Mouse (Mus musculus) right cerebral cortex, adult 18-20 months (tissue): ENCODE measurements around the gene Clpsl2.

Experiments used
- DNase-seq: peaks from one replicate; pipeline ENCODE4 v3.0.0; 2022; ENCODE audit warnings: mixed read lengths

The Clpsl2 gene

DNA sequence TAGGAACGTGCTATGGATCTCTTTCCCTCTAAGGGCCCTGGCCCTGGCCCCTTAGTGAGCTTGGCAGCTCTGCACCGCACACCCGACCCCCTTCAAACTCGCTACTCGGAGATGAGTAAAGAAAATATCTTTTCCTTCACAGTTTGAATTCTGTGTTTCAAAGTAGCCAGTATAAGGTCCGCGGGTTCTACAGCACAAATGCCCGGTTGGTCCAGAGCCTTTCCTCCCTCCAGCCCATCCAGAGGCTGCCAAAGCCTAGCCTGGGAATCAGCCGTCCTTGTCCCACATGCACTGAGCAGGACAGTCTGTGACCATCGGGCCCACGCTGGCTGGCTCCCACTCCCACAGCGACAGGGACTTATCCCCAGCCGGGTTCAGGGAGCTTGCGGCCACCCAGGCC is at the start of gene Clpsl2:
Gene Clpsl2, plus strand, starts transcription at position 301 of the 400 bp plus-strand sequence.
- no peak for DNase-seq

GRCm38 (mm10) chr17:28500465-28500864 is 48.7 kb upstream of the Clpsl2 start:
- DNase-seq = no peak

DNA sequence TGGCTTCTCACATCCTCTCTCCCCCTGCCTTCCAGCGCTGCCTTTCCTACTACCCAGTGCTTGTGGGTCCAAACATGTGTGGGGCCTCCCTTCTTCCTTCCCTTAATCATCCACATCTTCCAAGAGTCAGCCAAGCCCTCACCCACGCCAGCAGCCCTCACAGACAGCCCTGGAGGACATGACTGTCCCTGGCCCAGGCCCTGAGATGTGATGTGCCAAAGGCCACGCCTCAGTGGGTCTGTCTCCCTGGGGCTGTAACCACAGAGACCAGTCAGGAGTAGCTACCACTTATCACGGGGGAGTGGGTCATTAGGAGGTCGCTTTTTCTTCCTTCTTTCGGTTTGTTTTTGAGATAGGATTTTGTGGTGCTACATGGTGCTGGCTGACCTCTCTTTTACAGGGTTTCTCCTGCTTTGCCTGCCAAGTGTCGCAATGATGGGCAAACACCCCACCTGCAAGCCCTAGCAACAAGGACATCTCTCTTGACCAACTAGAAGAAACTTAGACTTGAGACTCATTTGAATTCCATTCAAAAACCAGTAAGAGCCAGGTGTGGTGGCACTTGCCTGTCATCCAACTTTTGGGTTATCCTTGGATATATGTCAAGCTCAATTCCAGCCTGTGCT is 46.9 kb upstream of the Clpsl2 start:
- DNase-seq = no peak

DNA sequence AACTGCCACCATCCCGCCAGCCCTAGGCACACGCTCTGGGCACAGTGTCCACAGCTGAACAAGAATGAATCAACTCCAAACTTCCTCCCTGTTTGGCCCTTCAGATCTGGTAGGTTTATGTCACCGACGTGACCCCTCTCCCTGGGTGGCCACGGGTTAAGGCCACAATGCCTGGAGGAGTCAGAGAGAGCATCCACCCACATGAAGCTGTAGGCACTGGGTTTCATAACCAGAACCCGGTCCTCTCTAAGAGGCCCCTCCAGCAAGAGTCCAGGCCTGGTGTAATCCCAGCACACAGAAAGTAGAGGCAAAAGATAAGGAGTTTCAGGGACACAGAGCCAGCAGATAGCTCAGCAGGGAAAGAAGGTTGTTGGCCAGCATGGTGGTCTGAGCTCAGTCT is 45.0 kb upstream of the Clpsl2 start:
- DNase-seq = no peak

- DNase-seq = no peak
These were observed 43.6 kb upstream of the Clpsl2 start for GRCm38 (mm10) chr17:28505591-28505990.

GRCm38 (mm10) chr17:28506895-28507294 is 42.3 kb upstream of the Clpsl2 start:
- no peak for DNase-seq

DNA sequence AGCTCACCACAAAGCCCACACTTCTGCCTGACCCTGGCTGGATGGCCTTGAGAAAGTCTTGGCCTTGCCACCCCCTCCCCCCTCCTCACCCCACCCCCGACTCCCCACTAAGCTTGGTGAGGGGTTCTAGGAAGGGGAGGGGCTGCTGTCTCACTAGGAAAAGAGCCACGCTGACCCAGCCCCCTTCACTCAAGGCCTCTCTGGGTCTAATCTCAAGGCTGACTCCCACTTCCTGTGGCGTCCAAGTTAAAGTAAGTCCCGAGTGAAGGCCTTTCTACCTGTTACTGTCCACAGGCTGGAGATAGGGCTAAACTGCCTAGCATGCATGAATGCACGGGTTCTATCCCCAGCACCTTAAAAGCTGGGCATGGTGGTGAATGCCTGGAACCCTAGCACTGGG is 41.7 kb upstream of the Clpsl2 start:
- no peak for DNase-seq

DNA sequence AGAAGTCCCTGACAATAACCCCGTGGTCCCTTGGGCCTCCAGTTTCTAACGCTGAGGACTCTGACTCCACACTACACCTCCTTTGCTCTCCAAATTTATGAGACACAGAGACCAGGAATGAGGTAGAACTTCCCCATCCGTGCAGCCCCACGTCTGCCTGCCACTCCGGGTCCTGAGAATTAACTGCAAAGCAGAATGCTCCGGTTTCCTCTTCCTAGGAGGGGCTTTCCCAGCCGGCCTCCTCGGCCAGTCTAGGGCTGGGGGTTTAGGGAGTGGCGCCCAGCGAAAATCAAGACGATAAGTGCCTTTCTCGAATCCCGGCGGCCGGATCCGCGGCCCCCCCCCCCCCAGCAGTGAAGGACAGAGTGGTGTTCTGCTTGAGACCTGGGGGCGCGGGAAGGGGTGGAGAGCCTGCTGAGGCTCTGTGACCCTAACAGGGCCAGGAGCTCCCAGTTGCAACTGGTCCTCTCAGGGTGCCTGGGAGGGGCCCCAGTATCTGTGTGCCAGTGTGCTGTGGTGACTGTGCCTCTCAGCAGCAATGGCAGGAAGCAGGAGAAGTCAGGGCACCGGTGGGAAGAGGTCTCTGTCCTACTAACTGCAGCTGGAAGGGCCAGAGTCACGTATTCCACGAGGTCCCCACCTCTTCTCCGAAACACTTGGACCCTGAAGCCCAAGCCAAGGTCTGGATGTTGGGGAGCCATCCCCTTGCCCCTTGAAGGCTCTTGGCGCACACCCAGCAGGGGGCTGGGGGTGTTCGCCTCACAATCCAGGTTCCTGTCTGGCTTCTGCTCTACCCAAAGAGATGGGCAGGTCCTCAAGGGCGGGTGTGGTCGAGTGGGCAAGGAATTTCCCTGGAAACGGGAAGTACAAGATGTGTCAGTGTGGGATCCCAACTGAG is 38.5 kb upstream of the Clpsl2 start:
- no peak for DNase-seq

DNA sequence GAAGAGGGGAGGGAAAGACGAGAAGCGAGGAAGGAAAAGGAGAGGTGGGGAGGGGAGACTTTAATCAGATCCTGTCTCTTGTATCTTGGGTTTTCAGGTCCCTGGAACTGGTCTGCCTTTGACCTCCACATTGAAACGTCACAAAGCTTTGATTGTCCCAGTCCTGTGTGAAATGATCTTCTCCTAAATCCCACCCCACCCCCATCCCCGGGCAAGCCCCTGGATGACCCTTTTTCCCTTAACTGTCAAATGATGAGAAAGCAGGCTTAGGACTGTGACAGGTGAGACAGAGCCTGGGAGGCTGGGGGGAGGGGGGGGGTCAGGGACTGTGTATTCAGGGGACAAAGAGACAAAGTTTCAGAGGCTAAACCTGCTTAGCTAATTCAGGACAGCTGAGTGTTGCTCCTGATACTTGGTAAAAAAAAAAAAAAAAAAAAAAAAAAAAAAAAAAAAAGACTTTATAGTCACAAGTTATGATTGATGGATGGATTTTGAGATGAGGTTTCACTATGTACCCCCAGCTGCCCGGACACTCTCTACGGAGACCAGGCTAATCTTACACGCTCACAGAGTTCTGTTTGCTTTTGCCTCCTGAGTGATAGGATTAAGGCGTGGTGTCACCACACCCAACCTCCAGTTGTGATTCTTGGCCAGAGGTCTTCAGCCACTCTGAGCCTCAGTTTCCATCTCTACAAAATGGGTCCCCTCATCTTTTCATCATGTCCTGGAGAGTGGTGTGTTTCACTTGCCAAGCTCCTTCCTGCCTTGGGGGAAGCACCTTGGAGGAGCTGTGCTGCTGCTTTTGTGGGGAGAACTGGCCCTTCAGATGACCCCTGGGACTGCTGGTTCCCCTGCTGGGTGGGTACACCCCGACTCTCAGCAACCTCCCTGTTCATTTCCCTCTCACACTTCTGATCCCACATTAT is 37.3 kb upstream of the Clpsl2 start:
- DNase-seq = no peak

GRCm38 (mm10) chr17:28512696-28513095 is 36.5 kb upstream of the Clpsl2 start:
- DNase-seq = no peak

GRCm38 (mm10) chr17:28513337-28513736 is 35.9 kb upstream of the Clpsl2 start:
- DNase-seq = no peak

- no peak for DNase-seq
These were observed 35.4 kb upstream of the Clpsl2 start for GRCm38 (mm10) chr17:28513844-28514243.

- no peak for DNase-seq
These were observed 34.7 kb upstream of the Clpsl2 start for GRCm38 (mm10) chr17:28514555-28514954.

GRCm38 (mm10) chr17:28515431-28516341 is 33.5 kb upstream of the Clpsl2 start:
- DNase-seq = no peak

DNA sequence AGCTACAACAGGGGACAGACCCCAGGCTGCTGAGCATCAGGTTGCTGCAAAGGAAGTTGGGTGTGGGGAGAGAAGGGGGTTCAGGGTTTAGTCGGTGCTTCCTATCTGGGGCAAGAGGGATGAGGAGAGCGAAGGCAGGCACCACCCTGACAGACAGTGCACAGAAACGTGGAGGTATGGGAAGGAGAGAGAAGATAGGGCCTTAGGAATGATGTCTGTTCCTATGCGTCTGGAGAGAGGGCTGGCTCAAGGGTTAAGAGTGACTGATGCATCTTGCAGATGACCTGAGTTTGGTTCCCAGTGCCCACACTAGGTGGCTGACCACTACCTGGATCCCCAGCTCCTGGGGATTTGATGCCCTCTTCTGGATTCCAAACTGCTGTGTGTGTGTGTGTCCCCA is 32.3 kb upstream of the Clpsl2 start:
- DNase-seq = no peak

DNA sequence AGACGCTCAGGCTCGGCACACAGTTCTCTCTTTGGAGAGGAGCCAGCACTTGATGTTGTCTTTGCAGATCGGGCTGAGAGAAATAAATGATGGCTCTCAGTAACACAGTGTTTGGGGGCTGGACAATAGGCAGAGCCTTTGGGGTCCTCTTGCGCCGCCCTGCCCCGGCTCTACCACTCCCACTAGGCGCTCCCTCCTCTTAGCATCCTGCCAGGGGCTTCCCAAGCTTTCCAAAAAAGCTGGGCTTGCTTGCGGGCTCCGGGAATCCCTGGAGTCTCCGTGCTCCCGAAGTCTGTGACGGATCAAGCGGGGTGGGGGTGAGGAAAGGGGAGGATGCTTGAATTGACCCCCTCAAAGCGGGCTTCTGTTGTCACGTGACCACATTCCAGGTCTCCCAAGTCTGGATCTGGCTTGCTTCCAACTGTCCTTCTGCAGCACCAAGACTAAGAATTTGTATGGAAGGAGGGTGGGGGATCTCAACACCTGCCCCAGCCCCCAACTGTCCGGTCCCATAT is 31.7 kb upstream of the Clpsl2 start, which contains the start of gene Fkbp5:
Gene Fkbp5, minus strand, starts transcription at position 87 of the 515 bp plus-strand sequence.
- DNase-seq = peak; percentile 71

- peak; percentile 94 for DNase-seq
These were observed 31.1 kb upstream of the Clpsl2 start for GRCm38 (mm10) chr17:28517956-28518614.

- DNase-seq = no peak
These were observed 30.6 kb upstream of the Clpsl2 start for GRCm38 (mm10) chr17:28518615-28519071.

GRCm38 (mm10) chr17:28519827-28520226 is 29.4 kb upstream of the Clpsl2 start:
- no peak for DNase-seq

GRCm38 (mm10) chr17:28520561-28520960 is 28.6 kb upstream of the Clpsl2 start:
- DNase-seq = no peak
